Mouse (Mus musculus) left cerebral cortex, postnatal 36 days (tissue): ENCODE data around the gene Pgap2. TPM values are rescaled to one million over a fixed set of nuclear protein-coding genes. Genes with fewer than 3 reads are reported as not detected.
"Not testable (repeated sequence)": the region's sequence is repeated elsewhere in the genome, so short reads cannot be mapped to it uniquely, and the experiment has no call there.

Source experiments
- DNase-seq, 2 experiments: peaks; one replicate each; pipeline ENCODE4 v3.0.0; 2021 to 2022; ENCODE audit warnings: low spot score in 2 of 2, mixed read lengths in 1 of 2
- intact Hi-C: fragments of 180-260 bp; cut with DNase I; formaldehyde crosslinking; loops from one replicate; pipeline ENCODE4 v1.15.1; 2025
- total RNA-seq, 2 experiments: library from RNA; stranded (reverse); gene quantifications; 2 replicates each; pipeline ENCODE4 v1.2.3; 2021

The Pgap2 gene
- total RNA-seq, 2 experiments from 2014 or later: 22.1 to 23.1 TPM

- intact Hi-C loops: loop anchor here (2.0 to 10.0 kb wide), 2 partner anchors 95 to 157 kb away; no protein-coding TSS in a partner anchor
These were observed 49.9 kb downstream of the Pgap2 start for GRCm38 (mm10) chr7:102259716-102260479.

GRCm38 (mm10) chr7:102260518-102260917 is 50.5 kb downstream of the Pgap2 start:
- no peak for DNase-seq
- intact Hi-C loops: loop anchor here (10.0 kb wide), 1 partner anchor 94 kb away; no protein-coding TSS in a partner anchor

More at GRCm38 (mm10) chr7:102259716-102260479, 49.9 kb downstream of the Pgap2 start:
- no peak for DNase-seq

- intact Hi-C loops: loop anchor here (10.0 kb wide), 1 partner anchor 92 kb away; no protein-coding TSS in a partner anchor
- no peak for DNase-seq
These were observed 53.0 kb downstream of the Pgap2 start for GRCm38 (mm10) chr7:102263020-102263419.

GRCm38 (mm10) chr7:102266021-102266400 is 56.0 kb downstream of the Pgap2 start:
- intact Hi-C loops: loop anchor here (2.0 to 10.0 kb wide), 2 partner anchors 89 to 151 kb away; no protein-coding TSS in a partner anchor
- DNase-seq: not testable (repeated sequence)

- intact Hi-C loops: loop anchor here (2.0 to 10.0 kb wide), 2 partner anchors 88 to 150 kb away; no protein-coding TSS in a partner anchor
- DNase-seq: no peak
These were observed 56.5 kb downstream of the Pgap2 start for GRCm38 (mm10) chr7:102266401-102267042.

GRCm38 (mm10) chr7:102267113-102267579 is 57.1 kb downstream of the Pgap2 start:
- DNase-seq: peak; percentile 95 to 96
- intact Hi-C loops: loop anchor here (2.0 to 10.0 kb wide), 2 partner anchors 88 to 150 kb away; no protein-coding TSS in a partner anchor

- intact Hi-C loops: loop anchor here (2.0 to 10.0 kb wide), 2 partner anchors 87 to 149 kb away; no protein-coding TSS in a partner anchor
- peak; percentile 57 to 64 for DNase-seq
These were observed 57.8 kb downstream of the Pgap2 start, which contains the start of gene Stim1 for GRCm38 (mm10) chr7:102267601-102268394. TSS of gene Stim1 (plus strand) at chr7:102267806.

- DNase-seq: no peak
- intact Hi-C loops: loop anchor here (10.0 kb wide), 1 partner anchor 86 kb away; no protein-coding TSS in a partner anchor
These were observed 58.4 kb downstream of the Pgap2 start for GRCm38 (mm10) chr7:102268395-102268748.

- intact Hi-C loops: no loop called here
- no peak for DNase-seq
These were observed 62.5 kb downstream of the Pgap2 start for GRCm38 (mm10) chr7:102272422-102272948.

- intact Hi-C loops: no loop called here
- DNase-seq: no peak
These were observed 71.4 kb downstream of the Pgap2 start for GRCm38 (mm10) chr7:102281403-102281802.

GRCm38 (mm10) chr7:102282261-102282660 is 72.3 kb downstream of the Pgap2 start:
- intact Hi-C loops: no loop called here
- peak in 1 of 2 experiments; percentile 6 for DNase-seq

Other genes starting within 250 kb of the Pgap2 start
- gene Il18bp, start 191.5 kb upstream of the Pgap2 start, total RNA-seq: 10 to 100 TPM in 1 of 2 experiments, 1 to 10 TPM in 1; 3.7 to 10.6 TPM
- 10 to 100 TPM; 40.2 to 48.5 TPM for gene Rnf121, start 144.7 kb upstream of the Pgap2 start, total RNA-seq
- gene Xndc1, start 144.7 kb upstream of the Pgap2 start, total RNA-seq: 10 to 100 TPM; 19.9 to 32.1 TPM
- 1 to 10 TPM; 1.2 TPM for gene Xntrpc, start 144.5 kb upstream of the Pgap2 start, total RNA-seq
- 1 to 10 TPM in 1 of 2 experiments, under 1 TPM in 1; 0.27 to 2.3 TPM for gene Trpc2, start 127.1 kb upstream of the Pgap2 start, total RNA-seq
- not detected for gene Art1, start 108.5 kb upstream of the Pgap2 start, total RNA-seq
- gene Art5, start 100.7 kb upstream of the Pgap2 start, total RNA-seq: not detected
- gene Chrna10, start 93.4 kb upstream of the Pgap2 start, total RNA-seq: under 1 TPM; 0.45 to 0.52 TPM
- gene Nup98, start within 50 bp of the Pgap2 start, total RNA-seq: 10 to 100 TPM; 34.0 to 44.5 TPM
- gene Rhog, start 45.8 kb downstream of the Pgap2 start, total RNA-seq: 10 to 100 TPM; 25.5 to 31.0 TPM
- 10 to 100 TPM; 88.5 to 92.8 TPM for gene Stim1, start 57.6 kb downstream of the Pgap2 start, total RNA-seq
- gene Rrm1, start 231.5 kb downstream of the Pgap2 start, total RNA-seq: 10 to 100 TPM; 10.8 to 13.0 TPM